Mouse (Mus musculus) gastrocnemius, postnatal 36 days (tissue): ENCODE measurements around the gene Nrgn. TPM values are rescaled to one million over a fixed set of nuclear protein-coding genes. Genes with fewer than 3 reads are reported as not detected.

Source experiments
- DNase-seq, 2 experiments: peaks; one replicate each; pipeline ENCODE4 v3.0.0; 2022
- intact Hi-C: fragments of 180-260 bp; cut with DNase I; formaldehyde crosslinking; loops from one replicate; pipeline ENCODE4 v1.15.1; 2025
- total RNA-seq, 2 experiments: library from RNA; stranded (reverse); gene quantifications; 2 replicates each; pipeline ENCODE4 v1.2.3; 2021

Nrgn gene
- total RNA-seq, 2 experiments from 2014 or later, result 0.35 to 0.66 TPM

- DNase-seq, result peak in 1 of 2 experiments; percentile 41
- intact Hi-C loops, result no loop called here
Observed at GRCm38 (mm10) chr9:37530888-37531705, 21.6 kb downstream of the Nrgn start.

GRCm38 (mm10) chr9:37530031-37530887, 22.4 kb downstream of the Nrgn start:
- intact Hi-C loops, result no loop called here
- DNase-seq, result peak; percentile 42 to 53

GRCm38 (mm10) chr9:37528225-37528970, 24.3 kb downstream of the Nrgn start:
- intact Hi-C loops, result no loop called here

GRCm38 (mm10) chr9:37527396-37528224, 25.1 kb downstream of the Nrgn start, which contains the start of gene Esam:
Esam (plus strand) TSS chr9:37528078.
- intact Hi-C loops, result no loop called here
- DNase-seq, result peak; percentile 51 to 72

More at GRCm38 (mm10) chr9:37528225-37528970, 24.3 kb downstream of the Nrgn start:
- DNase-seq, result no peak

- DNase-seq, result no peak
- intact Hi-C loops, result no loop called here
Observed at GRCm38 (mm10) chr9:37526443-37527395, 26.0 kb downstream of the Nrgn start.

GRCm38 (mm10) chr9:37525461-37525860, 27.2 kb downstream of the Nrgn start:
- intact Hi-C loops, result no loop called here
- no peak for DNase-seq

GRCm38 (mm10) chr9:37519995-37520394, 32.7 kb downstream of the Nrgn start:
- intact Hi-C loops, result no loop called here

GRCm38 (mm10) chr9:37518991-37519390, 33.7 kb downstream of the Nrgn start:
- no peak for DNase-seq
- intact Hi-C loops, result no loop called here

More at GRCm38 (mm10) chr9:37519995-37520394, 32.7 kb downstream of the Nrgn start:
- no peak for DNase-seq

GRCm38 (mm10) chr9:37517467-37517866, 35.2 kb downstream of the Nrgn start:
- intact Hi-C loops, result no loop called here
- DNase-seq, result no peak

- no peak for DNase-seq
- intact Hi-C loops, result no loop called here
Observed at GRCm38 (mm10) chr9:37514456-37514855, 38.2 kb downstream of the Nrgn start.

GRCm38 (mm10) chr9:37512097-37512496, 40.6 kb downstream of the Nrgn start:
- intact Hi-C loops, result no loop called here
- no peak for DNase-seq

GRCm38 (mm10) chr9:37506023-37506422, 46.7 kb downstream of the Nrgn start:
- intact Hi-C loops, result no loop called here
- no peak for DNase-seq

- intact Hi-C loops, result no loop called here
- DNase-seq, result no peak
Observed at GRCm38 (mm10) chr9:37504348-37504747, 48.4 kb downstream of the Nrgn start.

- intact Hi-C loops, result no loop called here
- DNase-seq, result no peak
Observed at GRCm38 (mm10) chr9:37501170-37501569, 51.5 kb downstream of the Nrgn start.

GRCm38 (mm10) chr9:37500201-37500600, 52.5 kb downstream of the Nrgn start:
- intact Hi-C loops, result no loop called here

GRCm38 (mm10) chr9:37496325-37496724, 56.4 kb downstream of the Nrgn start:
- DNase-seq, result no peak
- intact Hi-C loops, result no loop called here

More at GRCm38 (mm10) chr9:37500201-37500600, 52.5 kb downstream of the Nrgn start:
- DNase-seq, result no peak

GRCm38 (mm10) chr9:37495761-37496160, 56.9 kb downstream of the Nrgn start:
- intact Hi-C loops, result no loop called here
- DNase-seq, result no peak
